Mouse (Mus musculus) liver, embryonic 16.5 days (tissue): ENCODE results near the gene Mmp2. TPM values are rescaled to one million over a fixed set of nuclear protein-coding genes. Genes with fewer than 3 reads are reported as not detected.

Experiments used
- ATAC-seq: fragments of 200-750 bp; cut with Nextera tagmentation; 2 replicates; pipeline ENCODE4 v1.8.0; 2017; ENCODE audit warnings: low read depth, mild to moderate bottlenecking, moderate number of reproducible peaks, moderate library complexity
- H3K27ac ChIP-seq: fragments of 300-500 bp; sonication (generic); 2 replicates; pipeline ENCODE4 v1.5.1; 2014; ENCODE audit warnings: mild to moderate bottlenecking, low read length
- H3K27me3 ChIP-seq: fragments of 300-500 bp; sonication (generic); 2 replicates; pipeline ENCODE4 v1.6.1; 2014; ENCODE audit warnings: low read depth, low read length, mixed read lengths; ENCODE audit not compliant: control insufficient read depth, insufficient read depth
- H3K36me3 ChIP-seq: fragments of 300-500 bp; sonication (generic); 2 replicates; pipeline ENCODE4 v1.6.1; 2014; ENCODE audit warnings: mild to moderate bottlenecking; ENCODE audit not compliant: control insufficient read depth, insufficient read depth
- H3K4me1 ChIP-seq: fragments of 300-500 bp; sonication (generic); 2 replicates; pipeline ENCODE4 v1.6.1; 2014; ENCODE audit warnings: low read depth, low read length, mixed read lengths; ENCODE audit not compliant: control insufficient read depth
- H3K4me2 ChIP-seq: fragments of 300-500 bp; sonication (generic); 2 replicates; pipeline ENCODE4 v1.6.1; 2014; ENCODE audit warnings: low read depth, low read length, mixed read lengths
- H3K4me3 ChIP-seq: fragments of 300-500 bp; sonication (generic); 2 replicates; pipeline ENCODE4 v1.5.1; 2014; ENCODE audit warnings: low read depth, mild to moderate bottlenecking, low read length
- H3K9ac ChIP-seq: fragments of 300-500 bp; sonication (generic); 2 replicates; pipeline ENCODE4 v1.6.1; 2014; ENCODE audit warnings: low read depth, low read length
- H3K9me3 ChIP-seq: fragments of 300-500 bp; sonication (generic); replicated peaks from 2 replicates; pipeline ENCODE4 v1.6.1; 2016; ENCODE audit warnings: low read length; ENCODE audit not compliant: control insufficient read depth
- WGBS: fragments of 180-500 bp; shearing (Covaris S2); extraction: QIAGEN DNeasy Blood & Tissue Kit; methylation state at CpG from one replicate; pipeline ENCODE4 v1.1.7; 2014; ENCODE audit not compliant: insufficient replicate concordance; 5-methylcytosine and 5-hydroxymethylcytosine counted together
- polyA plus RNA-seq: library from polyadenylated mRNA; unstranded; fragments of >200 nt; fragmentation: Nextera tagmentation; extraction: Ambion mirVana; gene quantifications from 2 replicates; pipeline ENCODE4 v1.2.1, GENCODE M21; 2015

Mmp2 gene
- polyA plus RNA-seq, 1 experiment from 2014 or later: 10.1 TPM

GRCm38 (mm10) chr8:92834065-92834731 lies 7.1 kb downstream of the Mmp2 start:
- H3K9ac ChIP-seq: no peak overlapping the region
- WGBS: 26% methylated on average over 5 of the region's 5 CpGs
- no peak for ATAC-seq

GRCm38 (mm10) chr8:92834786-92835500 lies 7.9 kb downstream of the Mmp2 start:
- ATAC-seq: no peak
- Histone ChIP-seq H3K9ac (no peak overlapping the region), H3K9me3 (no peaks in the 10 kb centered on the region), H3K27ac (no peak overlapping the region), H3K4me2 (no peak overlapping the region), H3K27me3 (no peaks in the 10 kb centered on the region), H3K36me3 (no peaks in the 10 kb centered on the region), H3K4me3 (no peak overlapping the region), H3K4me1 (no peaks in the 10 kb centered on the region)
- WGBS: 67% methylated on average over 11 of the region's 11 CpGs

More at GRCm38 (mm10) chr8:92834065-92834731, 7.1 kb downstream of the Mmp2 start:
- no peaks in the 10 kb centered on the region; the same call in 1 of the 2 replicates for H3K27me3 ChIP-seq
- no peaks in the 10 kb centered on the region for H3K4me1 ChIP-seq
- no peak overlapping the region for H3K4me3 ChIP-seq
- no peaks in the 10 kb centered on the region for H3K9me3 ChIP-seq
- H3K27ac ChIP-seq: no peak overlapping the region
- H3K36me3 ChIP-seq: no peaks in the 10 kb centered on the region
- no peak overlapping the region for H3K4me2 ChIP-seq

GRCm38 (mm10) chr8:92835901-92836300 lies 8.8 kb downstream of the Mmp2 start:
- WGBS: 82% methylated on average over 11 of the region's 11 CpGs
- H3K4me3 ChIP-seq: no peak overlapping the region
- no peaks in the 10 kb centered on the region for H3K36me3 ChIP-seq
- no peaks in the 10 kb centered on the region for H3K27me3 ChIP-seq
- H3K9me3 ChIP-seq: no peaks in the 10 kb centered on the region
- no peak overlapping the region for H3K27ac ChIP-seq
- H3K4me2 ChIP-seq: no peak overlapping the region
- no peaks in the 10 kb centered on the region for H3K4me1 ChIP-seq
- no peak overlapping the region for H3K9ac ChIP-seq
- no peak for ATAC-seq

- H3K4me1 ChIP-seq: no peaks in the 10 kb centered on the region
- no peak overlapping the region for H3K27ac ChIP-seq
- H3K27me3 ChIP-seq: no peaks in the 10 kb centered on the region
- no peak overlapping the region for H3K4me3 ChIP-seq
- H3K4me2 ChIP-seq: no peak overlapping the region
- no peaks in the 10 kb centered on the region for H3K9me3 ChIP-seq
- no peaks in the 10 kb centered on the region for H3K36me3 ChIP-seq
- H3K9ac ChIP-seq: no peak overlapping the region
- no peak for ATAC-seq
- 49% methylated on average over 3 of the region's 3 CpGs for WGBS
These were observed 11.5 kb downstream of the Mmp2 start for GRCm38 (mm10) chr8:92838616-92839015.

GRCm38 (mm10) chr8:92839161-92839560 lies 12.1 kb downstream of the Mmp2 start:
- ATAC-seq: no peak
- 66% methylated on average over 8 of the region's 8 CpGs for WGBS
- Histone ChIP-seq H3K27me3 (no peaks in the 10 kb centered on the region), H3K4me1 (no peaks in the 10 kb centered on the region), H3K9me3 (no peaks in the 10 kb centered on the region), H3K4me3 (no peak overlapping the region), H3K9ac (no peak overlapping the region), H3K27ac (no peak overlapping the region), H3K4me2 (no peak overlapping the region), H3K36me3 (no peaks in the 10 kb centered on the region)

GRCm38 (mm10) chr8:92839876-92840275 lies 12.8 kb downstream of the Mmp2 start:
- no peak for ATAC-seq
- 70% methylated on average over 7 of the region's 7 CpGs for WGBS
- H3K9me3 ChIP-seq: no peaks in the 10 kb centered on the region
- no peak overlapping the region for H3K4me2 ChIP-seq
- H3K9ac ChIP-seq: no peak overlapping the region
- H3K27me3 ChIP-seq: no peaks in the 10 kb centered on the region
- no peaks in the 10 kb centered on the region for H3K4me1 ChIP-seq
- H3K4me3 ChIP-seq: no peak overlapping the region
- no peak overlapping the region for H3K27ac ChIP-seq
- H3K36me3 ChIP-seq: no peaks in the 10 kb centered on the region

- no peaks in the 10 kb centered on the region for H3K27me3 ChIP-seq
- H3K4me1 ChIP-seq: no peaks in the 10 kb centered on the region
- no peak for ATAC-seq
- no peak overlapping the region for H3K27ac ChIP-seq
- WGBS: 1% methylated on average over 3 of the region's 3 CpGs
- no peak overlapping the region for H3K4me3 ChIP-seq
- no peak overlapping the region for H3K9ac ChIP-seq
- H3K9me3 ChIP-seq: no peaks in the 10 kb centered on the region
- H3K4me2 ChIP-seq: no peak overlapping the region
- no peaks in the 10 kb centered on the region for H3K36me3 ChIP-seq
These were observed 19.6 kb downstream of the Mmp2 start for GRCm38 (mm10) chr8:92846684-92847083.

GRCm38 (mm10) chr8:92847299-92847698 lies 20.2 kb downstream of the Mmp2 start:
- H3K9ac ChIP-seq: no peak overlapping the region
- no peaks in the 10 kb centered on the region for H3K36me3 ChIP-seq
- no peaks in the 10 kb centered on the region for H3K9me3 ChIP-seq
- H3K27me3 ChIP-seq: no peaks in the 10 kb centered on the region
- no peak overlapping the region for H3K27ac ChIP-seq
- ATAC-seq: no peak
- H3K4me1 ChIP-seq: no peaks in the 10 kb centered on the region
- H3K4me3 ChIP-seq: no peak overlapping the region
- H3K4me2 ChIP-seq: no peak overlapping the region
- WGBS: 11% methylated on average over 9 of the region's 9 CpGs

GRCm38 (mm10) chr8:92849261-92849660 lies 22.2 kb downstream of the Mmp2 start:
- peaks cover under 1% of the 10 kb centered on the region; the same call in 1 of the 2 replicates for H3K27me3 ChIP-seq
- H3K4me2 ChIP-seq: no peak overlapping the region
- H3K4me1 ChIP-seq: no peaks in the 10 kb centered on the region; the same call in 1 of the 2 replicates
- H3K27ac ChIP-seq: no peak overlapping the region
- no peaks in the 10 kb centered on the region for H3K9me3 ChIP-seq
- H3K4me3 ChIP-seq: no peak overlapping the region
- 44% methylated on average over 6 of the region's 6 CpGs for WGBS
- no peak for ATAC-seq
- no peaks in the 10 kb centered on the region for H3K36me3 ChIP-seq
- H3K9ac ChIP-seq: no peak overlapping the region
